ENCODE assay signal across 8 mouse cellular contexts in the genomic region with DNA sequence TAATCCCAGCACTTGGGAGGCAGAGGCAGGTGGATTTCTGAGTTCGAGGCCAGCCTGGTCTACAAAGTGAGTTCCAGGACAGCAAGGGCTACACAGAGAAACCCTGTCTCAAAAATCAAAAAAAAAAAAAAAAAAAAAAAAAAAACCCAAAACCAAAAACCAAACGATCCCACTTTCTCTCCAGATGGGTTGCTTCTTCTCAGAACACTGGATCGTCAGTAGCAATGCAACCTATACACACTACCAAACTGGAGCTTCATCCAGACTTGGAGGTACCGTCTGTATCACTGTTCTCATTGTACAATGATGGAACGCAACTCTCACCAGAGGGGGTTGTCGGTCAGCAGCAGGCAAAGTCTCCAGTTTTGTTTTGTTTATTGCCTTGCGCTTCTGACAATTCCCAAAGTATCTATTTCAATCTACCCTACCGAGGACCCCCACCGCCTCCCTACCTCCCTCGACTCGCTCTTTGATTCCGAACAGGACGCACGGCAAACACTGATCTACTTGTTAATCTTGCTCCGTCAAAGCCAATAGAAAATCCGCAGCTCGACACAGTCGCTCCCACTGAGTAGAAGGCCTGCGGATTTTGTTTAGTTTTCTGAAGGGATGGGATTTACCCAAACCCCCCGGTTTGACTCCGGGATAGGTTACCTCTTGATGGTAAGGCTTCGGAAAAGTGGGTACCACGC. TPM values are rescaled to one million over a fixed set of nuclear protein-coding genes. Genes with fewer than 3 reads are reported as not detected.
DNase-seq lines count a peak whose midpoint lies in the region; ATAC-seq lines count a peak whose summit lies in the region.

No protein-coding gene starts in this region.

- H3K27me3 ChIP-seq in kidney, embryonic 15.5 days: no peaks in the 10 kb centered on the region
- no peaks in the 10 kb centered on the region for H3K27me3 ChIP-seq in hindbrain, embryonic 12.5 days
- H3K27me3 ChIP-seq in midbrain, embryonic 13.5 days: no peaks in the 10 kb centered on the region

- peak overlapping the region; percentile 64 for H3K4me2 ChIP-seq in kidney, embryonic 15.5 days
- H3K4me2 ChIP-seq in hindbrain, embryonic 12.5 days (replicated peaks): peak overlapping the region; percentile 71
- H3K4me2 ChIP-seq in midbrain, embryonic 13.5 days (replicated peaks): peak overlapping the region; percentile 65

- peaks cover 41% of the 10 kb centered on the region for H3K36me3 ChIP-seq in kidney, embryonic 15.5 days
- peaks cover 33% of the 10 kb centered on the region for H3K36me3 ChIP-seq in hindbrain, embryonic 12.5 days
- peaks cover 35% of the 10 kb centered on the region for H3K36me3 ChIP-seq in midbrain, embryonic 13.5 days

- peak; percentile 28 for ATAC-seq in kidney, embryonic 15.5 days (replicated peaks; ENCODE audit: low FRiP score)
- peak; percentile 7; the same call in 1 of the 2 replicates for ATAC-seq in hindbrain, embryonic 12.5 days (ENCODE audit: low FRiP score)
- ATAC-seq in midbrain, embryonic 13.5 days: peak; percentile 6; the same call in 1 of the 2 replicates

- H3K27ac ChIP-seq in kidney, embryonic 15.5 days: peak overlapping the region; percentile 96
- H3K27ac ChIP-seq in brown adipose tissue, adult 24 weeks (replicated peaks; ENCODE audit: low read depth, low read length): peak overlapping the region; percentile 98
- peak overlapping the region; percentile 93 for H3K27ac ChIP-seq in hindbrain, embryonic 12.5 days
- H3K27ac ChIP-seq in midbrain, embryonic 13.5 days: peak overlapping the region; percentile 93

- peak overlapping the region; percentile 84 for H3K4me3 ChIP-seq in kidney, embryonic 15.5 days (replicated peaks)
- H3K4me3 ChIP-seq in brown adipose tissue, adult 24 weeks (ENCODE audit: insufficient read depth, low read depth, low read length): peak overlapping the region; percentile 96
- peak overlapping the region; percentile 66 for H3K4me3 ChIP-seq in hindbrain, embryonic 12.5 days
- peak overlapping the region; percentile 83 for H3K4me3 ChIP-seq in midbrain, embryonic 13.5 days (replicated peaks)

- peak overlapping the region; percentile 84 for H3K9ac ChIP-seq in kidney, embryonic 15.5 days
- peak overlapping the region; percentile 81 for H3K9ac ChIP-seq in hindbrain, embryonic 12.5 days
- peak overlapping the region; percentile 82 for H3K9ac ChIP-seq in midbrain, embryonic 13.5 days (replicated peaks)

- H3K9me3 ChIP-seq in kidney, embryonic 15.5 days (replicated peaks): no peaks in the 10 kb centered on the region
- H3K9me3 ChIP-seq in hindbrain, embryonic 12.5 days (replicated peaks): no peaks in the 10 kb centered on the region
- no peaks in the 10 kb centered on the region for H3K9me3 ChIP-seq in midbrain, embryonic 13.5 days

- 3% methylated on average over 23 of the region's 23 CpGs for WGBS in kidney, embryonic 15.5 days
- WGBS in hindbrain, embryonic 12.5 days: 4% methylated on average over 23 of the region's 23 CpGs
- WGBS in midbrain, embryonic 13.5 days: 3% methylated on average over 23 of the region's 23 CpGs

- H3K4me1 ChIP-seq in kidney, embryonic 15.5 days: peaks cover 13% of the 10 kb centered on the region
- no peaks in the 10 kb centered on the region for H3K4me1 ChIP-seq in brown adipose tissue, adult 24 weeks (ENCODE audit: control insufficient read depth, insufficient read depth, insufficient read length, low read length)
- peaks cover 14% of the 10 kb centered on the region for H3K4me1 ChIP-seq in hindbrain, embryonic 12.5 days
- H3K4me1 ChIP-seq in midbrain, embryonic 13.5 days (replicated peaks): peaks cover 26% of the 10 kb centered on the region

- DNase-seq in kidney, adult 11 months: no peak
- DNase-seq in thymus, postnatal 0 days (ENCODE audit: low spot score): no peak
- DNase-seq in cerebellum, adult 18-20 months: no peak
- DNase-seq in kidney, postnatal 10 days: no peak

RNA-seq across cellular contexts. Expression of a gene that starts 0.5 kb away (rescaled TPM):
- 77.5 and 82.9 TPM in 2 replicates for polyA plus RNA-seq in kidney, embryonic 15.5 days (2015; fragmentation: Nextera tagmentation; extraction: Ambion mirVana)
- polyA plus RNA-seq in brown adipose tissue, adult 24 weeks (2012; ENCODE audit: insufficient read depth, insufficient read length, missing spikeins): 72.0 and 99.9 TPM in 2 replicates
- polyA plus RNA-seq in hindbrain, embryonic 12.5 days (2016; fragmentation: Nextera tagmentation; extraction: Ambion mirVana): 55.7 and 61.0 TPM in 2 replicates
- polyA plus RNA-seq in midbrain, embryonic 13.5 days (2015; fragmentation: Nextera tagmentation; extraction: Ambion mirVana): 37.2 and 40.4 TPM in 2 replicates
- 75.2 and 90.3 TPM in 2 replicates for polyA plus RNA-seq in thymus, postnatal 0 days (2015; fragmentation: Nextera tagmentation; extraction: Ambion mirVana)

RNA-seq across cellular contexts. Expression of a gene that starts 0.6 kb away (rescaled TPM):
- 304 and 323 TPM in 2 replicates for polyA plus RNA-seq in kidney, embryonic 15.5 days (2015; fragmentation: Nextera tagmentation; extraction: Ambion mirVana)
- 101 and 126 TPM in 2 replicates for polyA plus RNA-seq in brown adipose tissue, adult 24 weeks (2012; ENCODE audit: insufficient read depth, insufficient read length, missing spikeins)
- polyA plus RNA-seq in hindbrain, embryonic 12.5 days (2016; fragmentation: Nextera tagmentation; extraction: Ambion mirVana): 299 and 352 TPM in 2 replicates
- polyA plus RNA-seq in midbrain, embryonic 13.5 days (2015; fragmentation: Nextera tagmentation; extraction: Ambion mirVana): 355 and 364 TPM in 2 replicates
- 289 and 292 TPM in 2 replicates for polyA plus RNA-seq in thymus, postnatal 0 days (2015; fragmentation: Nextera tagmentation; extraction: Ambion mirVana)

RNA-seq across cellular contexts. Expression of a gene that starts 18.4 kb away (rescaled TPM):
- polyA plus RNA-seq in kidney, embryonic 15.5 days (2015; fragmentation: Nextera tagmentation; extraction: Ambion mirVana): 1.8 and 2.4 TPM in 2 replicates
- polyA plus RNA-seq in brown adipose tissue, adult 24 weeks (2012; ENCODE audit: insufficient read depth, insufficient read length, missing spikeins): not detected in 2 replicates
- 1.9 and 3.4 TPM in 2 replicates for polyA plus RNA-seq in hindbrain, embryonic 12.5 days (2016; fragmentation: Nextera tagmentation; extraction: Ambion mirVana)
- polyA plus RNA-seq in midbrain, embryonic 13.5 days (2015; fragmentation: Nextera tagmentation; extraction: Ambion mirVana): 1.6 and 2.1 TPM in 2 replicates
- polyA plus RNA-seq in thymus, postnatal 0 days (2015; fragmentation: Nextera tagmentation; extraction: Ambion mirVana): 1.1 and 1.7 TPM in 2 replicates

RNA-seq across cellular contexts. Expression of a gene that starts 50.9 kb away (rescaled TPM):
- 88.7 and 99.8 TPM in 2 replicates for polyA plus RNA-seq in kidney, embryonic 15.5 days (2015; fragmentation: Nextera tagmentation; extraction: Ambion mirVana)
- polyA plus RNA-seq in brown adipose tissue, adult 24 weeks (2012; ENCODE audit: insufficient read depth, insufficient read length, missing spikeins): 11.4 and 17.1 TPM in 2 replicates
- polyA plus RNA-seq in hindbrain, embryonic 12.5 days (2016; fragmentation: Nextera tagmentation; extraction: Ambion mirVana): 89.2 and 91.2 TPM in 2 replicates
- polyA plus RNA-seq in midbrain, embryonic 13.5 days (2015; fragmentation: Nextera tagmentation; extraction: Ambion mirVana): 90.7 and 100 TPM in 2 replicates
- polyA plus RNA-seq in thymus, postnatal 0 days (2015; fragmentation: Nextera tagmentation; extraction: Ambion mirVana): 13.9 and 18.2 TPM in 2 replicates
